Mouse (Mus musculus): ENCODE data around the gene Vps26c.

GRCm38 (mm10) chr16:94551934-94552333, 25.3 kb upstream of the Vps26c start:
- TF ChIP-seq GATA1 (IDR thresholded peaks at IDR 0.05; ENCODE audit: borderline replicate concordance, low read length) (no peak), FLI1 (IDR thresholded peaks at IDR 0.05; ENCODE audit: low read length) (no peak)
